Mouse (Mus musculus) intestine, embryonic 14.5 days (tissue): Measurements from ENCODE around the gene Usp35. TPM values are rescaled to one million over a fixed set of nuclear protein-coding genes. Genes with fewer than 3 reads are reported as not detected.

Experiments used
- ATAC-seq: fragments of 200-750 bp; cut with Nextera tagmentation; replicated peaks from 2 replicates; pipeline ENCODE4 v1.8.0; 2017; ENCODE audit warnings: low read depth, moderate number of reproducible peaks, moderate TSS enrichment, moderate library complexity; ENCODE audit not compliant: low FRiP score, low TSS enrichment
- DNase-seq: peaks from one replicate; pipeline ENCODE4 v3.0.0-alpha.2; 2018; ENCODE audit warnings: low spot score
- H3K27ac ChIP-seq: fragments of 300-500 bp; sonication (generic); 2 replicates; pipeline ENCODE4 v1.5.1; 2014; ENCODE audit warnings: low read depth, mild to moderate bottlenecking, control low read depth
- H3K27me3 ChIP-seq: fragments of 300-500 bp; sonication (generic); replicated peaks from 2 replicates; pipeline ENCODE4 v1.6.1; 2014; ENCODE audit warnings: low read length, control low read depth; ENCODE audit not compliant: control insufficient read depth, insufficient read depth
- H3K36me3 ChIP-seq: fragments of 300-500 bp; sonication (generic); 2 replicates; pipeline ENCODE4 v1.6.1; 2014; ENCODE audit warnings: low read length, control low read depth; ENCODE audit not compliant: control insufficient read depth, insufficient read depth
- H3K4me1 ChIP-seq: fragments of 300-500 bp; sonication (generic); replicated peaks from 2 replicates; pipeline ENCODE4 v1.6.1; 2014; ENCODE audit warnings: low read length, control low read depth, mixed read lengths; ENCODE audit not compliant: control insufficient read depth, insufficient read depth
- H3K4me2 ChIP-seq: fragments of 300-500 bp; sonication (generic); 2 replicates; pipeline ENCODE4 v1.6.1; 2014; ENCODE audit warnings: low read length
- H3K4me3 ChIP-seq: fragments of 300-500 bp; sonication (generic); 2 replicates; pipeline ENCODE4 v1.5.1; 2014; ENCODE audit warnings: low read depth, low read length, control low read depth, mixed read lengths
- H3K9ac ChIP-seq: fragments of 300-500 bp; sonication (generic); 2 replicates; pipeline ENCODE4 v1.6.1; 2014; ENCODE audit warnings: mild to moderate bottlenecking, low read length
- H3K9me3 ChIP-seq: fragments of 300-500 bp; sonication (generic); 2 replicates; pipeline ENCODE4 v1.6.1; 2016; ENCODE audit warnings: low read length, control low read depth; ENCODE audit not compliant: control insufficient read depth
- WGBS: fragments of 180-500 bp; shearing (Covaris S2); extraction: QIAGEN DNeasy Blood & Tissue Kit; methylation state at CpG from one replicate; pipeline ENCODE4 v1.1.7; 2014; 5-methylcytosine and 5-hydroxymethylcytosine counted together
- polyA plus RNA-seq: library from polyadenylated mRNA; unstranded; fragments of >200 nt; fragmentation: Nextera tagmentation; extraction: Ambion mirVana; gene quantifications from 2 replicates; pipeline ENCODE4 v1.2.1, GENCODE M21; 2014

Usp35 gene
- polyA plus RNA-seq, 1 experiment from 2014 or later = 2.1 TPM

DNA sequence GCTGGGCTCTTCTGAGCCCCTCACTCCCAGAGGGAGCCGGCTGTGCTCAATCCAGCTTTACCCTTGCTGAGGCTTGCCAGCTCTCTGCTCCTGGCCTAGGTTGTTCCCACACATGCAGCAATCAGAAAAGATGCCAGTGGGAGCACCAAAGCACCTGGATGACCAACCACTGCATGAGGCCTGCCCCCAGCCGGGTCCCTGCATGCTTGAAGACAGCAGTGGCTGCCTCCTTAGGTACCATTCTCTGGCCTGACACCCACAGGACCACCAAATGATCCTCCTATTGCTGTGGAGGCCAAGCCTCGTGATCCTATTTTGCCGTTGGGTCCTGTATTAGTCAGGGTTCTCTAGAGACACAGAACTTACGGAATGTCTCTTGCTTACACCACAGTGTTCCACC lies 19.1 kb upstream of the Usp35 start:
- WGBS = 94% methylated on average over 5 of the region's 5 CpGs
- H3K36me3 ChIP-seq = no peaks in the 10 kb centered on the region
- ATAC-seq (no peak), DNase-seq (no peak)
- H3K27me3 ChIP-seq = no peaks in the 10 kb centered on the region
- no peak overlapping the region for H3K9ac ChIP-seq
- H3K4me1 ChIP-seq = peaks cover 6% of the 10 kb centered on the region; the same call in 1 of the 2 replicates
- H3K4me2 ChIP-seq = no peak overlapping the region
- H3K4me3 ChIP-seq = no peak overlapping the region
- no peak overlapping the region for H3K27ac ChIP-seq
- no peaks in the 10 kb centered on the region for H3K9me3 ChIP-seq

DNA sequence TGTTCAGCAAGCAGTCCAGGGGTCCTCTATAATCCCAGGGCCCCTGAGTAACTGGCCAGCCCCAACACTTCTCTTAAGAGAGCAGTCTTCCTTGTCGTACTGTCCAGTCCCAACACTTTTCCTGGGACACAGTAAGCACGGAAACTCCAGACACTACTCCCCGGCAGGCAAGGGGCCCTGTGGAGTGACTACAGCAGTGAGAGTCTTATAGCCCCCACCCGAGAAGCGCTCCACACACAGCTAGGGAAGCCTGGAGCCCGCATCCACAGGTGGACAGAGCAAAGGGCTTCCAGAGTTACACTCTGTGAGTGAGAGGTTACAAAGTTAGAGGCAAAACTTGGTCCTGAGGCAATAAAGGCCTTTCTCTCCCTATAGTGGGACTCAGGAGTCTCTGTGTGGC lies 17.6 kb upstream of the Usp35 start:
- H3K4me2 ChIP-seq = no peak overlapping the region
- 90% methylated on average over 6 of the region's 6 CpGs for WGBS

DNA sequence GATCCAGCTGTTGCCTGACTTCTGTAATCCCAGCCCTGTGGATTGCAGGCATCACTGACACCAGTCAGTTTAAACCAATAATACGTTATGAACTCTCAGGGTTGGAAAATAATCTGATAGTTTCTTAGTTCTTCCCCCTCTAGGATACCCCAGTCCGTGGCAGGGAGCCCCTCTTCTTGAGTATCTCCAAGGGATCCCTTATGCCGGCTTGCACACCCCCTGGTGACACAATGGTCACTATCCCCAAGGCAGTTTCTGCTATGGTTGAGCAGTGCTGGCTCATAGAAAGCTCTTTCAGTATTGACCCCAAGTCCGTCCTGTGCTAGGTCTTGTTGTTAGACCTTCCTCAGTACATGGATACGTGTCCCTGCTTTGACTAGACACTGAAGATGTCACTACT lies 17.0 kb upstream of the Usp35 start:
- 83% methylated on average over 5 of the region's 5 CpGs for WGBS
- Histone ChIP-seq H3K27me3 (no peaks in the 10 kb centered on the region), H3K4me2 (no peak overlapping the region), H3K9me3 (no peaks in the 10 kb centered on the region), H3K27ac (no peak overlapping the region), H3K9ac (no peak overlapping the region), H3K4me3 (no peak overlapping the region), H3K36me3 (no peaks in the 10 kb centered on the region), H3K4me1 (peaks cover 17% of the 10 kb centered on the region; the same call in 1 of the 2 replicates)
- ATAC-seq = no peak
- DNase-seq = no peak

More for the DNA sequence above, 17.6 kb upstream of the Usp35 start:
- Histone ChIP-seq H3K4me3 (no peak overlapping the region), H3K27ac (no peak overlapping the region), H3K27me3 (no peaks in the 10 kb centered on the region), H3K9me3 (no peaks in the 10 kb centered on the region), H3K9ac (no peak overlapping the region), H3K36me3 (no peaks in the 10 kb centered on the region), H3K4me1 (peaks cover 14% of the 10 kb centered on the region; the same call in 1 of the 2 replicates)
- ATAC-seq = no peak
- no peak for DNase-seq

DNA sequence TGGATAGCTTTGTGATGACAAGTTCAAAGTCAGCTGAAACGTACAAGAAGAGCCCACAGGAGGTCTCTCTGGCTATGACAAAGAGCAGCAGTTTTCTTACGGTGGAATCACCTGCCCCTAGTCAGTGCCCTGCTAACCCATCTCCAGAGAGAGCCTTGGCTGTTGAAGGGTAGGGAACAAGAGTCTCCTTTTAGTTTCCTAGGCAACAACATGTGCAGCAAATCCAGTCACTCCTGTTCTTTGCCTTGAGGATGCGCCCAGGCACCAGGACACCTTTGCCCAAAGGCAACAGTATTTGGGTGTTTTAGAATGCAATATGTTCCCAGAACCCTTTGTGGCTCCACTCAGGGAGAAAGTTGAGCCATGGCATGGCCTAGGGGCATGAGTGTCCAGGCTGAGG lies 16.5 kb upstream of the Usp35 start:
- H3K27me3 ChIP-seq = no peaks in the 10 kb centered on the region
- H3K4me3 ChIP-seq = no peak overlapping the region
- no peak overlapping the region for H3K4me2 ChIP-seq
- H3K27ac ChIP-seq = no peak overlapping the region
- peaks cover 22% of the 10 kb centered on the region; the same call in 1 of the 2 replicates for H3K4me1 ChIP-seq
- no peak for ATAC-seq
- no peaks in the 10 kb centered on the region for H3K9me3 ChIP-seq
- DNase-seq = no peak
- no peak overlapping the region for H3K9ac ChIP-seq
- no peaks in the 10 kb centered on the region for H3K36me3 ChIP-seq
- 87% methylated on average over 3 of the region's 3 CpGs for WGBS

DNA sequence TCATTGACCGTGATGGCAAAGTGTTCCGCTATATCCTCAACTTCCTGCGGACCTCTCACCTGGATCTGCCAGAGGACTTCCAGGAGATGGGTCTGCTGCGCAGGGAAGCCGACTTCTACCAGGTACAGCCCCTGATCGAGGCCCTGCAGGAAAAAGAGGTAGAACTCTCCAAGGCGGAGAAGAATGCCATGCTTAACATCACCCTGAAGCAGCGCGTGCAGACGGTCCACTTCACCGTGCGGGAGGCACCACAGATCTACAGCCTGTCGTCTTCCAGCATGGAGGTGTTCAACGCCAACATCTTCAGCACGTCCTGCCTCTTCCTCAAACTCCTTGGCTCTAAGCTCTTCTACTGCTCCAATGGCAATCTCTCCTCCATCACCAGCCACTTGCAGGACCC lies 15.6 kb upstream of the Usp35 start:
- H3K36me3 ChIP-seq = no peaks in the 10 kb centered on the region
- H3K27ac ChIP-seq = no peak overlapping the region
- H3K4me2 ChIP-seq = no peak overlapping the region
- no peaks in the 10 kb centered on the region for H3K27me3 ChIP-seq
- H3K9me3 ChIP-seq = no peaks in the 10 kb centered on the region
- no peak overlapping the region for H3K9ac ChIP-seq
- peaks cover 30% of the 10 kb centered on the region for H3K4me1 ChIP-seq
- no peak overlapping the region for H3K4me3 ChIP-seq
- ATAC-seq (no peak), DNase-seq (no peak)
- 95% methylated on average over 15 of the region's 15 CpGs for WGBS

DNA sequence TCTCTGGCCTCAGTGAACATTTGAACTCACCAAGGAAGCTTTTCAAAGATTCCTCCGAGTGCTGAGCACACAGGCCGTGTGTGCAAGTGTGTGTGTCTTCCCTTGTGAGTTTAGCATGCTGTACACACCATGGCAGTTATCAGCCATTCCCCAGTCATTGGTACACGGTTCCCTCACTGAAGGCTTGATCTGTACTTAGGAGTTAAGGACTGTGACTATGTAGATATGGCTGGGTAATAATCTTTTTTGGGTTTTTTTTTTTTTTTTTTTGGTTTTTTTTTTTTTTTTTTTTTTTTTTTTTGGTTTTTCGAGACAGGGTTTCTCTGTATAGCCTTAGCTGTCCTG lies 15.0 kb upstream of the Usp35 start:
- Histone ChIP-seq H3K36me3 (no peaks in the 10 kb centered on the region), H3K27ac (no peak overlapping the region), H3K9ac (no peak overlapping the region), H3K9me3 (no peaks in the 10 kb centered on the region), H3K4me2 (no peak overlapping the region), H3K4me3 (no peak overlapping the region), H3K4me1 (peaks cover 33% of the 10 kb centered on the region), H3K27me3 (no peaks in the 10 kb centered on the region)
- ATAC-seq (no peak), DNase-seq (no peak)
- 76% methylated on average over 4 of the region's 4 CpGs for WGBS

DNA sequence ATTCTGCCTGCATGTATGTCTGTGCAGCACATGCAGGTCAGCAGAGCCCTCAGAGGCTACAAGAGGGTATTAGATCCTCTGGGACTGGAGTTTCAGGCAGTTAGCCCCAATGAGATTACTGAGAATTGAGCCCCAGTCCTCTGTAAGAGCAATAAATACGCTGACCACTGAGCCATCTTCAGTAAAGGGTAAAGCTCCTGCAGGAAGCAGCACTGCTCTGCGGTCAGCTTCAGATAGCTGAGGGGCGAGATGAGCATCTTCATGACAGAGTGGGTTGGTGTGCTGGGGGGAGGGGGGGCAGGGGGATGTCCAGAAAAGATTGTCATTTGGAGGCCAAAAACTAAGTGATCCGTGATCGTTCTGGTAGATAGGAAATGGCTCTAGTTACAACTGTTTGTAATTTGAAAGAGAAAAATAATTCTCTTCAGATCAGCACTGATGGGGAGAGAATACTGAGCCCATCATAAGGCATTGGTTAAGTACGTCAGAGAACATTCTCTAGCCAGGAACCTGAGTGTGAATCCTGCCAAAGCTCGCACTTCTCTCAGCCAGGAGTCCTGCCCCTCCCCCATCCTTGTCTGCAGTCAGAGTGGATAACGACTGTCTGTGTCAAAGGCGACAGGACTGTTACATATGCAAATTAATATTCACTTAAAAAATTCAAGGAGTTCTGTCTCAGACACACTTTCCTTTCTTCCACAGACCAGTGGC lies 14.4 kb upstream of the Usp35 start:
- 78% methylated on average over 9 of the region's 9 CpGs for WGBS
- ATAC-seq = no peak

DNA sequence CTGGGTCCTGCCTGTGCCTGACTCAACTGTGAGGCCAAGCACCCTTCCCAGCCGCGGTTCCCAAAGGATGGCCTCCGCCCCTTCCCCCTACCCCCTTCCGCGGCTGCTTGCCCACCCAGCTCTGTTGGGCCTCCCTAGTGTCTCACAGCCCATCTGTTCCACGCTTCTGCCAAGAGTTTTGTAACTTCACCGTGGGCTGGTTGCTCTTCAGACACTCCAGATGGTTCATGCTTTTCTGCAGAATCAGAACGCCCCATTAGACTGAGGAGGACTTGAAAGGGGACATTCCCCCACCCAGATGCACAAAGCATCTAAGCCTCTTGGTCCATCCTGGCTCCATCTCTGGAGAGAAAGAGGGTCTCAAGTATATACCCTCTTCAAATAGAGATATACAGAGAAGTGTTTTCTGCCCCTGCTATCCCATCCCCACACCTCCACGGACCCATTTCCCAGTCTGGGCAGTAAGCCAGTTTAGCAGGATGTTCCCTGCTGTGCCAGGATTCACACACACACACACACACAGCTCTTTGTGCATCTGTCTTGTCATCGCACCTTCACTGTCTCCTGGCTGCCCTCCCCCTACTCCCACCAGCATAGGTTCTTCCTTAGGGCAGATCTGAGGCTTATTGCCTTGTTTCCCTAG lies 13.5 kb upstream of the Usp35 start:
- 55% methylated on average over 10 of the region's 10 CpGs for WGBS
- Histone ChIP-seq H3K9ac (no peak overlapping the region), H3K27me3 (no peaks in the 10 kb centered on the region), H3K4me2 (no peak overlapping the region), H3K36me3 (no peaks in the 10 kb centered on the region), H3K27ac (no peak overlapping the region), H3K4me1 (peaks cover 33% of the 10 kb centered on the region), H3K9me3 (0 out of 2 replicates have a peak, but pooled peaks cover under 1% of the 10 kb centered on the region), H3K4me3 (no peak overlapping the region)
- ATAC-seq (no peak), DNase-seq (no peak)

More for the DNA sequence above, 14.4 kb upstream of the Usp35 start:
- Histone ChIP-seq H3K4me2 (no peak overlapping the region), H3K9me3 (no peaks in the 10 kb centered on the region), H3K27ac (no peak overlapping the region), H3K4me3 (no peak overlapping the region), H3K27me3 (no peaks in the 10 kb centered on the region), H3K36me3 (no peaks in the 10 kb centered on the region), H3K4me1 (peaks cover 33% of the 10 kb centered on the region), H3K9ac (no peak overlapping the region)
- no peak for DNase-seq

DNA sequence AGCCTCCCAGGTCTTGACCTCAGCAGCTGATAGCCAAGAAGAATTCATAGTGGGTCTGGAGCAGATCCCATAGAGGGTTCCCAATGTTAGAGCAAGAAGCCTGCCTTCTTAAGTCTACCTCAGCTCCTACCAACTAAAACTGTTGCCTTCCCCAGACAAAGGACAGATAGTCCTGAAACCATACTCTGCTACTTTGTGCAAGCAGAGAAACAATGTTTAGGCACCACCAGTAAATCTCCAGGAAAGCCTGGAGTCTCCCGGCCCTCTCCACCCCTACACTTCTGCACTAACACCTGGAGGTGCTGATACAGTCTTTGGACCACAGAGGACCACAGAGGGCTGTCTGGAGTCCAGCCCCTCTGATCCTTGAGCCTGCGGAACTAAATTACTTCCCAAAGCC lies 12.8 kb upstream of the Usp35 start:
- Histone ChIP-seq H3K27me3 (no peaks in the 10 kb centered on the region), H3K4me2 (no peak overlapping the region), H3K9me3 (0 out of 2 replicates have a peak, but pooled peaks cover 2% of the 10 kb centered on the region), H3K4me1 (peaks cover 36% of the 10 kb centered on the region), H3K27ac (no peak overlapping the region), H3K9ac (no peak overlapping the region), H3K36me3 (no peaks in the 10 kb centered on the region), H3K4me3 (no peak overlapping the region)
- DNase-seq (no peak), ATAC-seq (no peak)
- 71% methylated on average over 2 of the region's 2 CpGs for WGBS
